Mouse (Mus musculus) testis, adult 2 months (tissue): ENCODE data around the gene Rai14.

Experiments used
- CTCF ChIP-seq: fragments of 200-500 bp; IDR thresholded peaks from 2 replicates; pipeline ENCODE4 v1.5.1; 2012; ENCODE audit warnings: low read depth, mild to moderate bottlenecking, inconsistent platforms, low read length, moderate library complexity; ENCODE audit not compliant: control insufficient read depth, insufficient read depth, insufficient replicate concordance
- POLR2A ChIP-seq: fragments of 200-500 bp; IDR thresholded peaks from 2 replicates; pipeline ENCODE4 v1.6.1; 2012; ENCODE audit warnings: low read depth, mild to moderate bottlenecking, inconsistent platforms, low read length, moderate library complexity; ENCODE audit not compliant: control insufficient read depth

DNA sequence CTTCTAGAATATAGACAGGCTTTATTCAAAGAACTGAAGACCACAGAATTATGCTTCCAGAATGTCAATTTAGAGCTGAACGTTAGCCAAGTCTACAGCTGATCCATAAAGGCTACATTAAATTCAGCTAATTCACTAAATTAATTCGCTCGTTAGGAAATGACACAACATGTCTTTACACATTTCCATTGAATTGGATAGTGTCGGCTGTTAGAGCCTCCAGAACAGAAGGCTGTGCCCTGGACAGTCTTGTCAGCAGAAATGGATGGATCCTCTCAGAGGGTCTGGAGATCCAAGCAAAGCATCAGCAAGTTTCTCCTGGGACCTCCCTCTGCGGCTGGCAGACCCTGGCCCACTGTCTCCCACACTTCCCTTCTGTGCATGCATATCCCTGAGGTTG, 58.3 kb downstream of the Rai14 start:
- TF ChIP-seq CTCF (no peak), POLR2A (no peak)
